Mouse (Mus musculus) bone marrow, adult 2 months (tissue): ENCODE measurements around the gene Kdelr2.

Experiments used
- CTCF ChIP-seq: fragments of 200-500 bp; IDR thresholded peaks from 2 replicates; pipeline ENCODE4 v1.5.1; 2011; ENCODE audit warnings: low read length, control low read depth; ENCODE audit not compliant: control insufficient read depth, insufficient read depth
- POLR2A ChIP-seq: fragments of 200-500 bp; IDR thresholded peaks from 2 replicates; pipeline ENCODE4 v1.6.1; 2011; ENCODE audit warnings: low read depth, mild to moderate bottlenecking, control low read depth, low read length, borderline replicate concordance; ENCODE audit not compliant: control insufficient read depth

GRCm38 (mm10) chr5:143394184-143394583 lies 9.5 kb upstream of the Kdelr2 start:
- TF ChIP-seq POLR2A (no peak), CTCF (no peak; the same call in 1 of the 2 replicates)
